Mouse (Mus musculus): Measurements from ENCODE around the gene Zdhhc20. TPM values are rescaled to one million over a fixed set of nuclear protein-coding genes. Genes with fewer than 3 reads are reported as not detected.

Zdhhc20 gene
- total and polyA plus RNA-seq, 3 experiments, result 3.3 to 8.3 (median 6.7) TPM

DNA sequence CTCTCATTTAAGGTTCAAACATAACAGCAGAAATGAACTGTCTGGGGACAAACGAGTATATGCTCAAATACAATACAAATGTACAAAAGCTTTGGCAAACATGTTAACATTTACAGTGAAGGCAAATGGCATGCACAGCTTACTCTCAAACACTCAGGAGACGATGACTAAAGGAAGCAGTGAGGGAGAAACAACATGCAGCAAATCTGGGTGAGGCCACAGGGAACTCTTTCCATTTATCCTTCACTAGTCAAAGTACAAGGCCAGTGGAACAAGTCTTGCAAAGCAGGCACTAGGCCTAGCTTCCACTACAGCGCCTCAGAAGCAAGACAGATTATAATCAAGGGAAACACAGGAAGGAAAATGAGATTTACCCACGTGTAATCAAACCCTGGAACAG lies 7.4 kb downstream of the Zdhhc20 start:
- peaks cover 19% of the 10 kb centered on the region for H3K36me3 ChIP-seq (ENCODE audit: control insufficient read depth, insufficient read depth, low read length)
- peak overlapping the region; percentile 67; the same call in 1 of the 2 replicates for H3K27ac ChIP-seq
- WGBS, result 41% methylated on average over 4 of the region's 4 CpGs
- no peak overlapping the region for H3K9ac ChIP-seq (ENCODE audit: low read depth, low read length)
- TF ChIP-seq EP300 (IDR thresholded peaks at IDR 0.05; ENCODE audit: insufficient read depth, low read depth, low read length) (no peak), CTCF (IDR thresholded peaks at IDR 0.05) (no peak), POLR2A (IDR thresholded peaks at IDR 0.05; ENCODE audit: insufficient read depth, low read depth, low read length) (no peak)
- no peak for DNase-seq
- no peak overlapping the region for H3K4me3 ChIP-seq
- no peaks in the 10 kb centered on the region for H3K27me3 ChIP-seq (ENCODE audit: control insufficient read depth, insufficient read depth, low read length)
- H3K4me1 ChIP-seq (ENCODE audit: control insufficient read depth, insufficient read depth, low read length), result peaks cover 17% of the 10 kb centered on the region
- intact Hi-C loops (cut with DNase I), result loop anchor here (2.0 to 5.0 kb wide), 2 partner anchors 28 to 55 kb away; partner anchors contain the start of genes Mrpl57 and Ska3
- peaks cover 4% of the 10 kb centered on the region; the same call in 1 of the 2 replicates for H3K79me2 ChIP-seq (replicated peaks; ENCODE audit: control insufficient read depth, insufficient read depth, low read length)

DNA sequence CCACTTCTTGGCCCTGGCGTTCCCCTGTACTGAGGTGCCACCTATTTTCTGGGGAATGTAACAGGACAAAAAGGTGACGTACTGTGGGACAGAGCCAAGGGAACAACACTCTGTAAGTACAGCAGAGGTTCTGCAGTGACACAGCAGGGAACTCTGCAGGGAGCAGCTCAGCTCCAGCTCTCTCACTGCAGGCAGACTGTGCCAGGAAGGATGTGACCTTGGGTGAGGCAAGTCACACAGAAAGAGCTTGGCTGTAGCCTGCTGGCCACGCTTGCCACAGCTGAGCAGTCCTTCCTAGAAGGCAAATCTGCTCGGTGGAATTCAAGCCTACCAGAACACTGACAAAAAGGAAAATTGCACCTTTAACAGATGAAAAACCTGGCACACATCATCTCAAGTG lies 8.3 kb downstream of the Zdhhc20 start:
- H3K9ac ChIP-seq (ENCODE audit: low read depth, low read length), result no peak overlapping the region
- peak; percentile 62 for TF ChIP-seq CTCF (IDR thresholded peaks at IDR 0.05)
- TF ChIP-seq EP300 (IDR thresholded peaks at IDR 0.05; ENCODE audit: insufficient read depth, low read depth, low read length), result peak; percentile 94
- no peak for TF ChIP-seq POLR2A (IDR thresholded peaks at IDR 0.05; ENCODE audit: insufficient read depth, low read depth, low read length)
- H3K36me3 ChIP-seq (ENCODE audit: control insufficient read depth, insufficient read depth, low read length), result peaks cover 16% of the 10 kb centered on the region
- H3K27ac ChIP-seq, result peak overlapping the region; percentile 67
- H3K4me1 ChIP-seq (ENCODE audit: control insufficient read depth, insufficient read depth, low read length), result peaks cover 14% of the 10 kb centered on the region
- peak; percentile 69 to 85 for DNase-seq
- intact Hi-C loops (cut with DNase I), result loop anchor here (2.0 to 5.0 kb wide), 2 partner anchors 29 to 54 kb away; partner anchors contain the start of genes Mrpl57 and Ska3
- 7% methylated on average over 4 of the region's 4 CpGs for WGBS
- no peak overlapping the region for H3K4me3 ChIP-seq
- peaks cover 4% of the 10 kb centered on the region; the same call in 1 of the 2 replicates for H3K79me2 ChIP-seq (replicated peaks; ENCODE audit: control insufficient read depth, insufficient read depth, low read length)
- H3K27me3 ChIP-seq (ENCODE audit: control insufficient read depth, insufficient read depth, low read length), result no peaks in the 10 kb centered on the region

DNA sequence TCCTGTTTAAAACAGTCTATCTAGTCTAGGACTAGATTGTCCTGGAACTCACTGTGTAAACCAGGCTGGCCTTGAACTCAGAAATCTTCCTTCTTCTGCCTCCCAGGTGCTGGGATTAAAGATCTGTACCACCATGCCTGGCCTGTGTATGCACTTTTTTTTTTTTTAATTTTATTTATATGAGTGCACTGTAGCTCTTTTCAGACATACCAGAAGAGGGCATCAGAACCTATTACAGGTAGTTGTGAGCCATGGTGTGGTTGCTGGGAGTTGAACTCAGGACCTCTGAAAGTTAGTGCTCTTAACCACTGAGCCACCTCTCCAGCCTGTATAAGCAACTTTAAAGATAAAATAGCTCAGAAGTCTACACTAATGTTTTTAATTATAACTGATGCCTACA lies 9.0 kb downstream of the Zdhhc20 start:
- DNase-seq, result no peak
- TF ChIP-seq CTCF (IDR thresholded peaks at IDR 0.05) (peak; percentile 32), POLR2A (IDR thresholded peaks at IDR 0.05; ENCODE audit: insufficient read depth, low read depth, low read length) (no peak), EP300 (IDR thresholded peaks at IDR 0.05; ENCODE audit: insufficient read depth, low read depth, low read length) (no peak)
- no peak overlapping the region for H3K4me3 ChIP-seq
- H3K36me3 ChIP-seq (ENCODE audit: control insufficient read depth, insufficient read depth, low read length), result peaks cover 14% of the 10 kb centered on the region
- H3K27ac ChIP-seq, result peak overlapping the region; percentile 67
- H3K4me1 ChIP-seq (ENCODE audit: control insufficient read depth, insufficient read depth, low read length), result peaks cover 14% of the 10 kb centered on the region
- no peak overlapping the region for H3K9ac ChIP-seq (ENCODE audit: low read depth, low read length)
- H3K27me3 ChIP-seq (ENCODE audit: control insufficient read depth, insufficient read depth, low read length), result no peaks in the 10 kb centered on the region
- intact Hi-C loops (cut with DNase I), result loop anchor here (5.0 kb wide), 1 partner anchor 54 kb away; the partner anchor contains the start of genes Mrpl57 and Ska3
- peaks cover 4% of the 10 kb centered on the region; the same call in 1 of the 2 replicates for H3K79me2 ChIP-seq (replicated peaks; ENCODE audit: control insufficient read depth, insufficient read depth, low read length)

DNA sequence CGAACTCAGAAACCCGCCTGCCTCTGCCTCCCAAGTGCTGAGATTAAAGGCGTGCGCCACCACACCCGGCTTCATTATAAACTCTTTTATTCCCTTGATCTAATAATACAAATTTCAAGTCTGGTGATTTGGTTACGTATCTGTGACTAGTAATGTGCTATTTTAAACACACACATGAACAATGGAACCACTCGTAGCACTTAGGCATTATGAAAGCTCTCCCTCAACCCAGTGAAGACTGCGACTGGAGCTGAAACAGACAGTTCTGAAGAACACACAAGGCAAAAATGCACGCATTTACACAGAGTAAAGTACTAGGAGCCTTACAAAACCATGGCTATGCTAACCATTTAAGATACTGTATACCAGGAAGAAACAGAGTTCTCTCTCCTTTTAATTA lies 12.2 kb downstream of the Zdhhc20 start:
- no peak for TF ChIP-seq POLR2A (IDR thresholded peaks at IDR 0.05; ENCODE audit: insufficient read depth, low read depth, low read length)
- no peak for TF ChIP-seq CTCF (IDR thresholded peaks at IDR 0.05)
- TF ChIP-seq EP300 (IDR thresholded peaks at IDR 0.05; ENCODE audit: insufficient read depth, low read depth, low read length), result no peak
- WGBS, result 65% methylated on average over 9 of the region's 9 CpGs
- no peaks in the 10 kb centered on the region for H3K27me3 ChIP-seq (ENCODE audit: control insufficient read depth, insufficient read depth, low read length)
- H3K9ac ChIP-seq (ENCODE audit: low read depth, low read length), result no peak overlapping the region
- peaks cover 1% of the 10 kb centered on the region; the same call in 1 of the 2 replicates for H3K79me2 ChIP-seq (replicated peaks; ENCODE audit: control insufficient read depth, insufficient read depth, low read length)
- no peak for DNase-seq
- peaks cover 10% of the 10 kb centered on the region for H3K36me3 ChIP-seq (ENCODE audit: control insufficient read depth, insufficient read depth, low read length)
- intact Hi-C loops (cut with DNase I), result no loop called here
- H3K27ac ChIP-seq, result peak overlapping the region; percentile 10; the same call in 1 of the 2 replicates
- peaks cover 11% of the 10 kb centered on the region for H3K4me1 ChIP-seq (ENCODE audit: control insufficient read depth, insufficient read depth, low read length)
- no peak overlapping the region for H3K4me3 ChIP-seq

DNA sequence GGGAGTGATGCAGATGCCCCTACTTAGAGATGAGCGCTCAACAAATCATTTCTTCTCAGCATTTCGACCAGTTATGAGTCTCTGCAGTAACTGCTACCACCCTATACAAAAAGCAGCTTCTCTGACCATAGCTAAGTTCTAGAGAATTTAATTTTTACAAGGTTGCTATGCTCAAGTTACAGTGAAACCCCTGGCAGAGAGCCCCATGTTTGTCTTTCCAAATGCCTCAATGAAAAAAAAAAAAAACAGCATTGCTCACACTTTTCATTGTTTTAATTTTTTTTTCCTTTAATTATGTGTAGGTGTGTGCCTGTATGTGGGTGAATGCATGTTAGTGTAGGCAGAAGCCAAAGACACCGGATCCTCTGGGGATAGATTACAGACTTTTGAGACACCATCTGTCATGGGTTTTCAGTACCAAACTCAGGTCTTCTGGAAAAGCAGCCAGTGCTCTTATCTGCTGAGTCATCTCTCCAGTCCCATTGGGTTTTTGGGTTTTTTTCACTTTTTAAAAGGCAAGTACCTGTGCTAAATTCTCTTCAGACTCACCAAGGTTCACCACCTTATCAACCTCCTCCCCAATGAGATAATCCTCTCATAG lies 23.3 kb downstream of the Zdhhc20 start:
- Histone ChIP-seq H3K4me3 (no peak overlapping the region), H3K79me2 (replicated peaks; ENCODE audit: control insufficient read depth, insufficient read depth, low read length) (peaks cover 3% of the 10 kb centered on the region; the same call in 1 of the 2 replicates), H3K27me3 (ENCODE audit: control insufficient read depth, insufficient read depth, low read length) (no peaks in the 10 kb centered on the region), H3K27ac (no peak overlapping the region), H3K4me1 (ENCODE audit: control insufficient read depth, insufficient read depth, low read length) (peaks cover 5% of the 10 kb centered on the region), H3K9ac (ENCODE audit: low read depth, low read length) (no peak overlapping the region), H3K36me3 (ENCODE audit: control insufficient read depth, insufficient read depth, low read length) (peaks cover 13% of the 10 kb centered on the region)
- DNase-seq, result no peak
- TF ChIP-seq EP300 (IDR thresholded peaks at IDR 0.05; ENCODE audit: insufficient read depth, low read depth, low read length) (no peak), POLR2A (IDR thresholded peaks at IDR 0.05; ENCODE audit: insufficient read depth, low read depth, low read length) (no peak), CTCF (IDR thresholded peaks at IDR 0.05) (no peak)
- WGBS, result 82% methylated on average over 3 of the region's 3 CpGs
- intact Hi-C loops (cut with DNase I), result no loop called here

DNA sequence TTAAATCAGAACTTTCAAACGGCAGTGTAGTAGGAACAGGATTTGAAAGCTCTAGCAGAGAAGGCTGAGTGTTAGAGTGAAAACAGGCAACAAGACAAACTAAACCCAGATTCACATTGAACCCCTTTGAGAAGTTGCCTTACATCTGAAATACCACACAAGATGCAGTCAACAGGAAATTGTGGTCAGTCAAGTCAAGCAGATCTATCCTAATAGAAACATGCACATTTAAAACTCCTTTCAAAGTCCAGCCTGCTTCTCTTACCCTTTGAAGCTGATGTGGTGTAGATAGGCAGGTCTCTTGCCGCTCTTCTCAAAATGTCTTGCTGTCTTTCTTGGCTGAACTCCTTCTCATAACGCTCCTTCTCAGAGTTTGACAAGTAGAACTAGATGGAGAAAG lies 24.8 kb downstream of the Zdhhc20 start:
- H3K4me3 ChIP-seq, result no peak overlapping the region
- peaks cover 3% of the 10 kb centered on the region; the same call in 1 of the 2 replicates for H3K79me2 ChIP-seq (replicated peaks; ENCODE audit: control insufficient read depth, insufficient read depth, low read length)
- no peak for DNase-seq
- H3K36me3 ChIP-seq (ENCODE audit: control insufficient read depth, insufficient read depth, low read length), result peaks cover 8% of the 10 kb centered on the region
- no peak overlapping the region for H3K27ac ChIP-seq
- no peak overlapping the region for H3K9ac ChIP-seq (ENCODE audit: low read depth, low read length)
- TF ChIP-seq CTCF (IDR thresholded peaks at IDR 0.05) (no peak), POLR2A (IDR thresholded peaks at IDR 0.05; ENCODE audit: insufficient read depth, low read depth, low read length) (no peak), EP300 (IDR thresholded peaks at IDR 0.05; ENCODE audit: insufficient read depth, low read depth, low read length) (no peak)
- 79% methylated on average over 3 of the region's 3 CpGs for WGBS
- peaks cover 5% of the 10 kb centered on the region for H3K4me1 ChIP-seq (ENCODE audit: control insufficient read depth, insufficient read depth, low read length)
- intact Hi-C loops (cut with DNase I), result no loop called here
- no peaks in the 10 kb centered on the region for H3K27me3 ChIP-seq (ENCODE audit: control insufficient read depth, insufficient read depth, low read length)

Measured in heart, adult 2 months (tissue).